Mouse (Mus musculus) stomach, postnatal 0 days (tissue): Measurements from ENCODE around the gene Rnase11.

Source experiments
- CTCF ChIP-seq: IDR thresholded peaks from 2 replicates; pipeline ENCODE4 v1.5.1; 2016; ENCODE audit warnings: antibody characterized with exemption, low read depth, mild to moderate bottlenecking, moderate library complexity
- EP300 ChIP-seq: optimal IDR thresholded peaks from 2 replicates; pipeline ENCODE3; 2016; ENCODE audit warnings: antibody characterized with exemption

- TF ChIP-seq CTCF: no peak
- TF ChIP-seq EP300: no peak
Measured at GRCm38 (mm10) chr14:51068956-51069355, 19.0 kb upstream of the Rnase11 start.
